Mouse (Mus musculus) embryonic fibroblast, embryonic 13.5 days (primary cell): ENCODE data around the gene Qdpr.

Source experiments
- CTCF ChIP-seq: IDR thresholded peaks from 2 replicates; pipeline ENCODE4 v1.5.1; 2011; ENCODE audit warnings: mild to moderate bottlenecking, control low read depth, low read length, moderate library complexity, borderline replicate concordance; ENCODE audit not compliant: insufficient read depth
- POLR2A ChIP-seq: IDR thresholded peaks from 2 replicates; pipeline ENCODE4 v1.6.1; 2011; ENCODE audit warnings: low read depth, mild to moderate bottlenecking, control low read depth, low read length, moderate library complexity

GRCm38 (mm10) chr5:45449831-45450716 is at the start of gene Qdpr:
- no peak for TF ChIP-seq CTCF
- TF ChIP-seq POLR2A = peak; percentile 86
